Mouse (Mus musculus) forebrain, embryonic 14.5 days (tissue): ENCODE results near the gene Nr6a1. TPM values are rescaled to one million over a fixed set of nuclear protein-coding genes. Genes with fewer than 3 reads are reported as not detected.
A peak's percentile ranks its signal among the peaks of the same experiment; 100 is the strongest.

Source experiments
- ATAC-seq: fragments of 200-750 bp; cut with Nextera tagmentation; 2 replicates; pipeline ENCODE4 v1.8.0; 2017; ENCODE audit warnings: mild to moderate bottlenecking, moderate library complexity
- DNase-seq: peaks from one replicate; pipeline ENCODE4 v3.0.0-alpha.2; 2015; ENCODE audit warnings: low spot score
- H3K27ac ChIP-seq: fragments of 300-500 bp; sonication (generic); 2 replicates; pipeline ENCODE4 v1.5.1; 2014; ENCODE audit warnings: low read depth, mild to moderate bottlenecking, control low read depth, low read length, moderate library complexity
- H3K27me3 ChIP-seq: fragments of 300-500 bp; sonication (generic); replicated peaks from 2 replicates; pipeline ENCODE4 v1.6.1; 2014; ENCODE audit warnings: low read length, control low read depth, mixed read lengths; ENCODE audit not compliant: control insufficient read depth, insufficient read depth
- H3K36me3 ChIP-seq: fragments of 300-500 bp; sonication (generic); 2 replicates; pipeline ENCODE4 v1.6.1; 2014; ENCODE audit warnings: low read length, control low read depth; ENCODE audit not compliant: control insufficient read depth, insufficient read depth
- H3K4me1 ChIP-seq: fragments of 300-500 bp; sonication (generic); 2 replicates; pipeline ENCODE4 v1.6.1; 2014; ENCODE audit warnings: antibody characterized with exemption, low read length, control low read depth; ENCODE audit not compliant: control insufficient read depth, insufficient read depth
- H3K4me2 ChIP-seq: fragments of 300-500 bp; sonication (generic); 2 replicates; pipeline ENCODE4 v1.6.1; 2014; ENCODE audit warnings: mild to moderate bottlenecking, control low read depth, low read length
- H3K4me3 ChIP-seq: fragments of 300-500 bp; sonication (generic); 2 replicates; pipeline ENCODE4 v1.5.1; 2014; ENCODE audit warnings: low read depth, low read length, control low read depth
- H3K9ac ChIP-seq: fragments of 300-500 bp; sonication (generic); 2 replicates; pipeline ENCODE4 v1.6.1; 2014; ENCODE audit warnings: mild to moderate bottlenecking, low read length, control low read depth, moderate library complexity
- H3K9me3 ChIP-seq: fragments of 300-500 bp; sonication (generic); replicated peaks from 2 replicates; pipeline ENCODE4 v1.6.1; 2016; ENCODE audit warnings: low read length, control low read depth, mixed read lengths; ENCODE audit not compliant: control insufficient read depth
- WGBS: fragments of 180-500 bp; shearing (Covaris S2); extraction: QIAGEN DNeasy Blood & Tissue Kit; methylation state at CpG from one replicate; pipeline ENCODE4 v1.1.7; 2014; 5-methylcytosine and 5-hydroxymethylcytosine counted together
- polyA plus RNA-seq: library from polyadenylated mRNA; unstranded; fragments of >200 nt; fragmentation: Nextera tagmentation; extraction: Ambion mirVana; gene quantifications from 2 replicates; pipeline ENCODE4 v1.2.1, GENCODE M21; 2014

Nr6a1 gene
- polyA plus RNA-seq, 1 experiment from 2014 or later = 0.67 TPM

- no peak overlapping the region for H3K4me2 ChIP-seq
- 24% methylated on average over 11 of the region's 11 CpGs for WGBS
- no peaks in the 10 kb centered on the region for H3K36me3 ChIP-seq
- H3K9me3 ChIP-seq = no peaks in the 10 kb centered on the region
- no peak for DNase-seq
- no peak overlapping the region for H3K27ac ChIP-seq
- H3K4me3 ChIP-seq = no peak overlapping the region
- no peak overlapping the region for H3K9ac ChIP-seq
- peaks cover 7% of the 10 kb centered on the region for H3K4me1 ChIP-seq
- peaks cover 62% of the 10 kb centered on the region for H3K27me3 ChIP-seq
- ATAC-seq = no peak
Observed at GRCm38 (mm10) chr2:38712769-38713125, 214.7 kb downstream of the Nr6a1 start.

DNA sequence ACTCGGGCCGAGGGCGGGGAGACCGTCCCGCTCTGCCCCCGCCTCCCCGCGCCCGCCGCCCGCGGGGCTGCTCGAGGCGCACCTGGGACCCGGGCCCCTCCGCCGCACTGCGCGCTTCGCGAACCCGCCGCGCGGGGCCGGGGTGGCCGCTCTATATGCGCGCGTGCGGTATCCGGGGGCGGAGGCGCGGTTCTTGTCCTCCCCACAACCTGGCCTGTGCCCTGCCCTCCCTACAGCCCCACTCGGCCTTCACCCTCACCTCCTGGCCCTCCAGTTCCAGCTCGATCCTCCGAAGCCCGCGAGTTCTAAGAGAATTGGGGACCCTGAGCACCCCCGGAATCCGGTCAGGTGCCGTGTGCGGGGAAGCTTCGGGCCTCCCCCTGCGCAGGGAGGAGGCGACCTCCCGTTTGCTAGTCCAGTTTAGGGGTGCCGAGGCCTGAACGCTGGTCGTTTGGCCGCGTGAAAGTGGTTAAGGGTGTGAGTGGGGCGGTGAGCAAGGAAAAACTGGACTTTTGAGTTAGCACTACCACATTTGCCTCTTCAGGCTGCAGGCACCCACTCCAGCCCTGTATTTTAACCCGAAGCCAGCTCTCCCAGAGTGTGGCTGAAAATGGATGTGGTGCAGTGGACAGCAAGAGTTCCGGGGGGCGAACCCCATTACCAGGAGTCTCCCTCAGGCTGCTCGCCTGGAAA lies 215.3 kb downstream of the Nr6a1 start:
- Histone ChIP-seq H3K4me2 (peak overlapping the region; percentile 43), H3K9ac (no peak overlapping the region), H3K27ac (no peak overlapping the region), H3K27me3 (peaks cover 67% of the 10 kb centered on the region), H3K36me3 (no peaks in the 10 kb centered on the region), H3K9me3 (no peaks in the 10 kb centered on the region), H3K4me3 (peak overlapping the region; percentile 22), H3K4me1 (peaks cover 7% of the 10 kb centered on the region)
- 3% methylated on average over 50 of the region's 58 CpGs for WGBS
- ATAC-seq (peak; percentile 30; the same call in 1 of the 2 replicates), DNase-seq (no peak)

GRCm38 (mm10) chr2:38711421-38711861 lies 216.0 kb downstream of the Nr6a1 start:
- no peak for ATAC-seq

GRCm38 (mm10) chr2:38710304-38711241 lies 216.9 kb downstream of the Nr6a1 start:
- Histone ChIP-seq H3K9me3 (no peaks in the 10 kb centered on the region), H3K4me2 (peak overlapping the region; percentile 42), H3K36me3 (no peaks in the 10 kb centered on the region), H3K4me3 (peak overlapping the region; percentile 16), H3K27me3 (peaks cover 84% of the 10 kb centered on the region), H3K4me1 (peaks cover 7% of the 10 kb centered on the region), H3K27ac (no peak overlapping the region), H3K9ac (peak overlapping the region; percentile 21; the same call in 1 of the 2 replicates)
- peak; percentile 45 for DNase-seq
- ATAC-seq = peak; percentile 25; the same call in 1 of the 2 replicates
- 1% methylated on average over 75 of the region's 75 CpGs for WGBS

More at GRCm38 (mm10) chr2:38711421-38711861, 216.0 kb downstream of the Nr6a1 start:
- Histone ChIP-seq H3K27ac (no peak overlapping the region), H3K9me3 (no peaks in the 10 kb centered on the region), H3K27me3 (peaks cover 75% of the 10 kb centered on the region), H3K4me1 (peaks cover 7% of the 10 kb centered on the region), H3K9ac (peak overlapping the region; percentile 25; the same call in 1 of the 2 replicates), H3K4me2 (peak overlapping the region; percentile 43), H3K36me3 (no peaks in the 10 kb centered on the region), H3K4me3 (peak overlapping the region; percentile 22)
- no peak for DNase-seq
- 2% methylated on average over 37 of the region's 40 CpGs for WGBS

DNA sequence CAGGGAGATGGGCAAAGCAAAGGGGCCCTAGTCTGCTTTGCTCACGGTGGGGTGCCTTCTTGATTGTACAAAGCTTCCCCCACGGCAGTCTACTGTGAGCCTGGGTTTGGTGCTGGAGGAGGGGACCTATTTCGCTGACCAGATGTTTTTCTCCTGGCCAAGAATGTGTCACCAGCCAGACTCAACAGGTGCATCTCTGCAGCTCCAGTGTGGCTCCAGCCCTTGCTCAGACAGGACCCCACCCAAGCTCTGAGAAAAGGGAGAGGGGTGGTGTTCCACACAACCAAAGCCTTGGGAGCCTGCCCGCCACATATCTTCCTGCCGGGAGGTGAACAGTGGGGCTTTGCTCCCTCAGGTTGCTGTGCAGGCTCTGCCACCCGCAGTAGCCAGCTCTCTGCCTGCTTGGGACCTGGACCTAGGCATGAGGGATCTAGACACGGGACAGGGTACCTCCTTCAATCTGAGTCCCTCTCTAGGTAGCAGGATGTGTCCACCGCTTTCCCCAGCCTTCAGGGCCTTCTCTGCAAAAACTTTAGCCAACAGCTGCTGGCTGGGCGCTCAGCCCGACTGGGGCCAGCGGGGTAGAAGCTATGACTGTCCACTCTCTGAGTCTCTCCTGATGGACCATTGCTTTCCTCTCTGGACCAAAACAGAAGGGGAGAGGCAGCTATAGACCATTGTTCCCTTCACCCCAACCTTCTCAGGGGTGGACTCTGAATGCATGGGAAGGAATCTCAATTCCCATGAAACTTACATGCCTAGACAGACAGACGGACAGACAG lies 218.4 kb downstream of the Nr6a1 start:
- Histone ChIP-seq H3K4me2 (no peak overlapping the region), H3K27ac (no peak overlapping the region), H3K36me3 (no peaks in the 10 kb centered on the region), H3K4me3 (no peak overlapping the region), H3K9me3 (no peaks in the 10 kb centered on the region), H3K4me1 (peaks cover 7% of the 10 kb centered on the region), H3K27me3 (peaks cover 94% of the 10 kb centered on the region), H3K9ac (no peak overlapping the region)
- no peak for DNase-seq
- WGBS = 23% methylated on average over 12 of the region's 12 CpGs
- no peak for ATAC-seq

DNA sequence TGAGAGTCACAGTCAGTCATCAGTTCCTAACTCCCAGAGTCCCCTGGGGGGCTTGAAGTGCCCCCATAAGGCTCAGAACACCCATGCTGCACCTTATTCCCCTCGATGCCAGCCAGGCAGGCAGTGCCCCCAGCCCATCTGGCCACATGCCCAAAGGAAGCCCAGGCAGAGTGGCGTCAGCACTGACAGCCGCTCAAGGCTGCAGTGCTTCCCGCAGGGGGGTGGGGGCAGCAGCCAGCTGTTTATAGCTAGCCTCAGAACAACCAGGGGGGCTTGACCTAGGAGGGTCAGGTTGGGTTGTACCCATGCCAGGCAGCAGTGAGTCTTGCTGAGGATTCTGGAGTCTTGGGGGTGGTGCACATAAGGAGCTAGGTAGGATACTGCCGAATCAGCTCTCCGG lies 220.8 kb downstream of the Nr6a1 start:
- DNase-seq (no peak), ATAC-seq (no peak)
- Histone ChIP-seq H3K4me2 (no peak overlapping the region), H3K9ac (no peak overlapping the region), H3K4me1 (peaks cover 7% of the 10 kb centered on the region), H3K9me3 (no peaks in the 10 kb centered on the region), H3K36me3 (no peaks in the 10 kb centered on the region), H3K27ac (no peak overlapping the region), H3K4me3 (no peak overlapping the region), H3K27me3 (peaks cover 80% of the 10 kb centered on the region)
- WGBS = 32% methylated on average over 6 of the region's 6 CpGs

GRCm38 (mm10) chr2:38705036-38705435 lies 222.5 kb downstream of the Nr6a1 start:
- no peak overlapping the region for H3K9ac ChIP-seq
- 76% methylated on average over 4 of the region's 4 CpGs for WGBS

DNA sequence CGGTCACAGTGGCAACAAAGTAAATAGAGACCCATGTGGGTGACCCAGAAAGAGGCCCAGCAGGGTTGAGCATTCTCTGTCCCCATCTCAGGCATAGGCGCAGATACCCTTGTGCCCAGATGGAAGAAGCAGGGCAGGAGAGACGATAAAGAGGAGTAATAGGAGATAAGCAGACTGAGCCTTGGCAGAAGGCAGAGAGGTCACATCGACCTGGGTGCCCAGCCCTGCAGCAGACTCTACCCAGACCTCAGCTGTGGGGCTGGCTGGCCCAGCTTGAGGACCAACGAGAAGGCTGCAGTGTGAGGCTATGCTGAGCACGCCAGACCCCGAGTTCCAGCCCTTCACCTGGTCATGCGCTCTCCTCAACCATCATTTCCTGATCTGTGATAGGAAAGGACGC lies 223.2 kb downstream of the Nr6a1 start:
- peaks cover 81% of the 10 kb centered on the region for H3K27me3 ChIP-seq
- 82% methylated on average over 9 of the region's 9 CpGs for WGBS
- no peaks in the 10 kb centered on the region for H3K9me3 ChIP-seq
- no peak overlapping the region for H3K4me3 ChIP-seq
- no peak overlapping the region for H3K27ac ChIP-seq
- no peaks in the 10 kb centered on the region for H3K4me1 ChIP-seq
- no peak overlapping the region for H3K9ac ChIP-seq
- DNase-seq (no peak), ATAC-seq (no peak)
- no peaks in the 10 kb centered on the region for H3K36me3 ChIP-seq
- H3K4me2 ChIP-seq = no peak overlapping the region

More at GRCm38 (mm10) chr2:38705036-38705435, 222.5 kb downstream of the Nr6a1 start:
- no peaks in the 10 kb centered on the region for H3K36me3 ChIP-seq
- no peaks in the 10 kb centered on the region for H3K9me3 ChIP-seq
- no peak overlapping the region for H3K4me2 ChIP-seq
- peaks cover 81% of the 10 kb centered on the region for H3K27me3 ChIP-seq
- no peaks in the 10 kb centered on the region for H3K4me1 ChIP-seq
- no peak overlapping the region for H3K4me3 ChIP-seq
- no peak for DNase-seq
- no peak overlapping the region for H3K27ac ChIP-seq
- ATAC-seq = 0 out of 2 replicates have a peak, but pooled peaks have one; percentile 13
